Mouse (Mus musculus): ENCODE results near the gene Trex1.

Gene Trex1

DNA sequence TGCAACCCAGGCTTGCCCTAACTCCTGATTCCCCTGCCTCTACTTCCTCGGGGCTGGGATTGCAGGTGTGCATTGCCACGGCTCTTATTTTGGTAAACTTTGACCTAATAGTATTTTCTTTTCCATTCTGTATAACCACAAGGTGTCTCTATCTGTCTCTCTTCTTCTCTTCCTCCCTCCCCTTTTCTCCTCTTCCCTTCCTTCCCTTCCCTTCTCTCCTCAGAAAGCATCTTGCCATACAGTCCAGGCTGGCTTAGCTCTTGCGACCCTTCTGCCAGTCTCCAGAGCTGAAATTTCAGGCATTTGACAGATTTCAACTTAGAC lies 8.9 kb downstream of the Trex1 start:
- no peak for DNase-seq

DNA sequence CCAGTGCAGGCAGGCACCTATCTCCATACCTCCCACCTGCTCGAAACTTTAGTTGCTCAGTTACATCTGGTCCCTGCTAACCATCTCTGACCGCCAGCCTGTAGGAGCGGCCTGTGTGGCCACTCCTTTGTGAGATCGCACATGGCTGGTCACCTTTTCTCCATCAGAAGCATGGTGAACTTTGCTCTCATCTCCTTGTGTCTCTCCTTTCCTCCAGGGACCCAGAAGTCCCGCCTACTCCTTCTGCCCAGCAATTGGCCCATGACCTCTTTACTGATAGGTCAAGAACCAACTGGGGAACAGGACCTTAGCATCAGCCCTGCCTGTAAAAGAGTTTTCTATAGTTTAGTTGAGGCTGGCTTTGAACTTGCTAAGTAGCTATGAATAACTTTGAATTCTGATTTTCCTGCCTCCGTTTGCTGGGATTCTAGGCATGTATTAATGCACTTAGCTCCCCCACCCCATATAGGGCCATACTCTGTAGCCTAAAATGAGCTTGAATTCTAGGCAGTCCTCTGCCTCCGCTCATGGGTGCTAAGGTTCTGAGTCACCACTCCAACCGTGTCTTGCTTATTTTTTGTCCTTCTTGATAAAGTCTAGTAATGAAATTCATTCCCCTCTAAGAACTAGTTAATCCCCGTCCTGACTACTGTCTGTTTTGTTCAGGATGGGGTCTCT lies 9.4 kb downstream of the Trex1 start:
- peak in 1 of 2 experiments; percentile 49 for DNase-seq

DNA sequence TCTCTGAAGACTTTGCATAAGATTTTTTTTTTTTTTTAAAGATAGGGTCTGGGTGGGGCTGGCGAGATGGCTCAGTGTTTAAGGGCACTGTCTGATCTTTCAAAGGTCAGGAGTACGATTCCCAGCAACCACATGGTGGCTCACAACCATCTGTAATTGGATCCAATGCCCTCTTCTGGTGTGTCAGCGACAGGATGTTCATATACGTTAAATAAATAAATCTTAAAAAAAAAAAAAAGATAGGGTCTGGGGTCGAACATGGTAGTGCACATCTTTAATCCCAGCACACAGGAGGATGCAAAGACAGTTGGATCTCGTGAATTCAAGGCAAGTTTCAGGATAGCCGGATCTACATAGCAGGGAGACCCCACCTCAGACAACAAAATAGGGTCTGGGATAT lies 10.2 kb downstream of the Trex1 start:
- no peak for DNase-seq

DNA sequence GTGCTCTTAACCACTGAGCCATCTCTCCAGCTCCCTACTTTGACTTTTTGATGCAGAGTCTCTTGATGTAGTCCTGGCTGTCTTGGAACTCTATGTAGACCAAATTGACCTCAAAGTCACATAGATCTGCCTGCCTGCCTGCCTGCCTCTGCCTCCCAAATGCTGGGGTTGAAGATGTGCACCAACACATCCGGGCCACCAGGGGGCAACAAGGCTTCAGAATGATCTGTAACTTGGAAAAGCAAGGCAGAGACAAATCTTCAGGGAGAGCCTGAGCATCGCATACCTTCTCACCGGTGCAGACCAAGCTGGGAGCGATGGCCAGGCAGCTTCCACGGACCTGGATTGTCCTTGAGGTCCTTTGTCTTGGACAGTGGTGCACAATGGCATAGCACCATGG lies 13.2 kb downstream of the Trex1 start:
- peak; percentile 65 to 66 for DNase-seq

DNA sequence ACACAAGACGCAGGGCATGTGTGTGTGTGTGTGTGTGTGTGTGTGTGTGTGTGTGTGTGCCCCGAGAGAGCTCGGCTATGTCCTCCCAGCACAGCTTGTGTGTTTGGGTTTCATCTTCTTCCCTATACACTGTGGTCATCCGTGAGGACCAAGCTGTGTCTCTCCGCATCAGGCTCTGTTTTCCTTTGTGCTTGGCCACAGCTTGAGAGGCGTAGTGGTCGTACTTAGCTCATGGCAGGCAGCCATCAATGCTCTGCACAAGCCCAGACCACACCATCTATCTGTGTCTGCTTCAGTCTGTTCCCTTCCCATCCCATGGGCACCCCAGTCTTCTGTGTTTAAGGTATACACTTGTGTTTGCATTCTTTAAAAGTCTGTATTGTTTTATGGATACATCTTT lies 18.2 kb downstream of the Trex1 start:
- DNase-seq: peak in 1 of 2 experiments; percentile 1

DNA sequence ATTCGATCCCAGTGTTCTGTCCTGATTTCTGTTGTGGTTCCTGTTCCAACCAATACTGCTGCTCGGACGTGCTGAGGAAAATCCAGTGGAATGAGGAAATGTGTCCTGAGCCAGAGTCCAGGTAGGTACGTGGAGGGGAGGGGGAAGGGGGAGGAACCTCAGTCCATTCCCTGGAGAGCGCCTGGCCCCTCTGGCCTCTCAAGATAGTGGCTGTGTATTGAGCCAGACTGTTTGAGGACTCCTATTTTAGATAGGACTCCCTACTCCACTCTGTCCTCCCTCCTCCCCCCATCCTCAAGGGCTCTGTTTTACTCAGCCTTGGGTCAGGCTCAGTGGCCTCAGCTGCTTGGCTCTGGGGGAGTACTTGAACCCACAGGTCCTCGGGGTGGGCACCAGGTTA lies 18.6 kb downstream of the Trex1 start:
- DNase-seq: peak; percentile 44 to 63

DNA sequence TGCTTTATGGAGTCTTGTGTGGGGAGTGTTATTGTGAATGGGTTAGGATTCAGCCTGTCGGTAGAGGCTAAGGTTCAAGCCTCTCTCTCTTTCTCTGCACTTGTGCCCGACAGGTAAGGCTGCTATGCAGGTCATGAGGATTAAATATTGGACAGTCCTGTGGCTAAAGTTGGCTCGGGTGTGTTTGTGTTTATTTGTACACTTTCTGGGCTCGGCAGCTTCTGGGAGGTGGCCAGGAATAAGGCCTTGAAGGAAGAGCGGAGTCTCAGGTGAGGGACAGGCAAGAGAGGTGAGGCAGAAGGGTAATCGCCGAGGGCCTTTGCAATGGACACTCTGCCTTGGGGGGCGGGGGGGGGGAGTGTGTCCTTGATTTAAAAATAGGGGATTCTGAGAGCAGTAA lies 19.3 kb downstream of the Trex1 start:
- peak; percentile 59 to 67 for DNase-seq

DNA sequence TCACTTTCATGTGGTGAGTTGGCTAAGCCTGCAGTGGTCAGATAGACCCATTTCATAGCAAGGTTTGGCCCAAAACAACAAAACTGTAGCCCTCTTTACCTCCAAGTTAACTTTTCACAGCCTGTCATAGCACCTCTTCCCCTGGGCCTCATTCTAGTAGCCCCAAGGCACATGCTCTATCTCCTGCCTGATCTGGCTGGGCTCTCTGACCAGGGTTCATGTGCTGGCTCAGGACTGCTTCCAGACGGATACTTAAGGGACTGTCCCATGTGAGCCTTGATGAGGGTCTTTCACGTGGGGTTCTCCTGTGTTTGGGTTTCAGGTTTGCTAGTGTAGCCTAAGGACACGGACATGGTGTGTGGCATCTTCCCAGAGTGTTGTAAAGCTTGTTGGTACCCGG lies 19.9 kb downstream of the Trex1 start:
- peak in 1 of 2 experiments; percentile 6 for DNase-seq

DNA sequence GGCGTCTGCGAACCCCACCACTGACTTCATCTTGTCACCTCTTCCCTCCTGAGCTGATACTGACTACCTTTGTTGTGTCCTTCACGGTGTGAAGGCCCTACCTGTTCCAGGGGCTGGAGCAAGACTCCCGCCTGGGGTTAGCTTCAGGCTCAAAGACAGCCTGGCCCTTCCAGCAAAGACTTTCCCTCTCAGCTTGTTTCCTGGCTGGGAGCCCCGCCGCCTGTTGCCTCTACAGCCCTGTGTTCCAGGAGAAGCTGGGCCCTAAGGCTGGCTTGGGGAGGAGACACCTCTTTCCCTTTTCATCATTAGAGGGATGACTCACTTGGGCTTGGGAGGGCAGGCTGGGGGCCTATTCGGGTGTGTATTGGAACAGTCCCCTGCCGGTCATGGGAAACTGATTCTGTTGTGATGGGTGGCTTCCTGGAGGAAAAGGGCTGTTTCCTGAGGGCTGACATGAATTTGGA lies 20.6 kb downstream of the Trex1 start:
- DNase-seq: peak; percentile 68 to 87

DNA sequence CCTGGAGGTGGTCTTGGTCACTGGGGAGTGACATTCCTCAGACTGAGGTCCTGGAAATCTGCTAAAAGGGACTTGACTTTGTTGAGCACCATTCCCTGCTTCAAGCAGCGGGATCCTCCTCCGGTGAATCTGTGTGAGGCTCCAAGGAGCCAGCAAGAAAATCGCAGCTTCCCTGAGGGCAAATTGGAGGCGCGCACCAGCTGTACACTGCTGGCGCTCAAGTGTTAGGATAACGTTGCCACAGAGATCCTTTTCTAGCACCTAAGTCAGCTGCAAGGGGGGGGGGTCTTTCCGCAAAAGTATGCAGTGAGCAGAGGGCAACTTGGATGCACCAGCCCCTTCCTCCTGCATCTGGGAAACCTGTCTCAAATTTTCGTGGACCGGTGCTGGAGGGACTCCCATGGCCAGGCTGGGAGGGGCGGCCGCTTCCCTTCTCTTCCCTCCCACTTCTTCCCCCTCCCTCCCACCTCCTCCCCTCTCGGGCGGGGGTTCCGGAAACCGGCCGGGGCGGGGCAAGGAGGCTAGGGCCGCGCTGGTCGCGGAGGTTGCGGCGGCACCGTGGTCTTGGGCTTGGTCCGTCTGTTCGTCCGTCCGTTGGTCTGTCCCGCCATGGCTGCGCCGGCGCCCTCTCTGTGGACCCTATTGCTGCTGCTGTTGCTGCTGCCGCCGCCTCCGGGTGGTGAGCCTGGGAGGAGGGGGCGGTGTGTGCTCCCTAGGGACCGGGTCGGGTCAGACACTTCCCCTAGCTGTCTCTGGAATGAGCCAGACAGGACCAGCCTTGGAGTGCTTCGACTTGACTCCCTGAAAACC lies 21.2 kb downstream of the Trex1 start, which contains the start of gene Shisa5:
Shisa5 (plus strand) TSS at position 480 of the 810 bp plus-strand sequence.
- peak; percentile 87 to 92 for DNase-seq

DNA sequence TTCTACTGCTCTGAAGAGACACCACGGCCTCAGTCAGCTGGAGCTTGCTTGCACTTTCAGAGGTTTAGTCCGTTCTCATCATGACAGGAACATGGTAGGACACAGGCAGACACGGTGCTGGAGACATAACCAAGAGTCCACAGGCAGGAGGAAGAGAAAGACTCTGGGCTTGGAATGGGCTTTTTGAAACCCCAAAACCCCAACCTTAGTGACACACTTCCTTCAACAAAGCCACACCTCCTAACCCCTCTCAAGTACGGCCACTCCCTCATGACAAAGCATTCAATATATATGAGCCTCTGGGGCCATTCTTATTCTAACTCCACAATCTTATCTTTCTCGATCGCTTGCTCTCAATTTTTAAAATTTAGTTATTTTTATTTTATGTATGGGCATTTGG lies 27.1 kb downstream of the Trex1 start:
- peak in 1 of 2 experiments; percentile 0 for DNase-seq

DNA sequence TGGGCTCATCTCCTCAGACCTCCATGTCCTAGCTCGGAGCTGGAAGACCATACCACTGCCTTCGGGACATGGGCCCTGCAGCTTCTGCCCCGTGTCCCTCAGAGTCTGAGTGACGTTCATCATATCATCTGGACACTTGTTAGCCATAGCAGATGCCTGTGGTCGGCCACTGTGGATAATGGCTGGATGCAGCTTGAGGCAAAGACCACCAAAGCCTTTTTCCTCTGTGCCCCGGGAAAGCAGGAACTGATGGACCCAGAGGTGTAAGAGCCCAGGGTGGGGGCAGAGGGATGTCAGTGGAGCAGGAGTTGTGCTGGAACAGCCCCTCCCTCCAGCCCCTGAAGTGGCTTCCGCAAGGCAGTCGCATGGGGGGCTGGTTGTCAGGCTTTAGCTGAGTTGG lies 27.8 kb downstream of the Trex1 start:
- DNase-seq: peak in 1 of 2 experiments; percentile 1

DNA sequence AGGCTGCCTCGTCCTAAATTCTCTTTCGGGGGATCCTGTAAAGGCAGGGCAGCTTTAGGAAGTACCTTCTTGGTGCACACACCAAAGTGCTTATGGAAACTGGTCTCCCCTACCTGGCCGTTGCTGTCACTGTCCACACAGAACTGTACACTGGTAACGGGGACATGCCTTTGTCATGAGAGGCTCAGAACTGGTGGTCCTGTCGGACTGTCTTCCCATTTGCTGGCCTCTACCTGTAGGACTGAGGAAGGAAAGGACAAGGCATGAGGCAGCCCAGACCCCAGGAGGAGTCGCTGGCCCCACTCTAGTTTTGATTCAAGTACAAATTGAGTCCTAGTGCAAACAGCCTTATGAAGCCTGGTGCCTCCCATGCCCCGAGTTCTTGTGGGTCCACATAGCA lies 28.5 kb downstream of the Trex1 start:
- peak in 1 of 2 experiments; percentile 0 for DNase-seq

DNA sequence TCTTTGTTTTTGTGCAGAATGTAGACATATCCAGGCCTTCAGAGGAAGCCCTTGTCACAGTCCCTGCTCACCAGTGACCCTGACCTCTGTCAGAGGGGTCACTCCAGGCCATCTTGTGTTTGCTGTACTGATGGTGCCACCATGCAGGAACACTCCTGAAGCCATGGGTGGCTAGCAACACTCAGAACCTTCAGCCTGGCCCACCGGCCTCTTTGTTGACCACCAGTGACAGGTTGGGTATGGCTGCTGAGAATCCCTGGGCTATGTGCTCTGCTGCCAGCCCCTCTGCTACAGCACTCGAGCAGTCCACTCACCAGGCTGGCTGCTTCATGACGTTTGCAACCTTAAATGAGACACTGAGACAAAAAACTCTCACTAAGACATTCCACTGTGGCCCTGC lies 29.2 kb downstream of the Trex1 start:
- DNase-seq: peak in 1 of 2 experiments; percentile 0

DNA sequence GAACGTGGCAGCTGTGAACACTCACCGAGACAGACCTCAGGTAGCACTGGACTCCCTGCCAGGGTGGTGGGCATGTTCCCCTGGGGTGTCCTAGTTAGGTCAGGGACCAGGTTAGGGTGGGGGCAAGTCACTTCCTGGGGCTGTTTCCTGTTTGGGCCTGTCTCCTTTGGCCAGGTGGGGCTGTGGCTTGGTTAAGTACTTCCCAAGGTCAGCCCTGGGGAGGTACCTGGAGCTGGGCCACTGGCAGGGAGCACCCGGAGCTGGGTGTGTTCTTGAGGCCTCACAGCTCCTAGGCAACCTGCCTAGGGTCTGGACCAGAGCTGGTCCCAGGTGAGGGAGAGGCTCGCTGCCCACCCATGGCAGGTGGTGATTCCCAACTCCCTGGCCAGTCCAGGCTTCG lies 30.6 kb downstream of the Trex1 start:
- DNase-seq: peak in 1 of 2 experiments; percentile 1

DNA sequence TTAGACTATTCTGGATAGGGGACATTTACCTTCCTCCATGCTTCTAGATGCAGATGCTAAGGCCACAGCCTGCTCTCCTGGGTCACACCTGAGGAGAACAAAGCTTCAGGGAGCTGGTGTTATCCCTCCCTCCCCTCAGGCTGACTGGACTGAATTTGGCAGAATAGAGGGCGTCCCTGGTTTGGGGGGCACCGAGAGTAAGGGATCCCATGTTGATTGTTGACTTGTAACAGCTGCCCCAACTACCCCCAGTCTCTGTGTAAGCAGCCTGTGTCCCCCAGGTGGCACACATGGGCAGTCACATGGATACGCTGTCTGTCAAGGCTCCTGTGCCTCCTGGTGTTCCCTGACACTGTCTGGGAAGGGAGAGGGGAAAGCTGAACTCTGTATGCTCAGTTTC lies 31.1 kb downstream of the Trex1 start:
- DNase-seq: peak in 1 of 2 experiments; percentile 0

DNA sequence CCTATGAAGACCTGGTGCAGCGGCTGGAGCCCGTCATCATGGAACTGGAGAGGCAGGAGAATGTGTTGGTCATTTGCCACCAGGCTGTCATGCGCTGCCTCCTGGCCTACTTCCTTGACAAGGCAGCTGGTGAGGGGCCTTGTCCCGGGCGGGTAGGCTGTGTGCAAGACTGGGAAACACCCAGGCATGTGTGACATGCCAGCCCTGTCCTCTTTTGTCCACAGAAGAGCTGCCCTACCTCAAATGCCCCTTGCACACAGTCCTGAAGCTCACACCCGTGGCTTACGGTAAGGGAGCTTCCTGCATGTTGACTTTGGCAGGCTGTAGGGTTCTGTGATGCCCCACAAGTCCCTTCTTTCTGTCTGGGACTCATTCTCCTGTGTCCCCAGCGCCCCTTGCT lies 32.0 kb downstream of the Trex1 start:
- DNase-seq: peak; percentile 11 to 58

DNA sequence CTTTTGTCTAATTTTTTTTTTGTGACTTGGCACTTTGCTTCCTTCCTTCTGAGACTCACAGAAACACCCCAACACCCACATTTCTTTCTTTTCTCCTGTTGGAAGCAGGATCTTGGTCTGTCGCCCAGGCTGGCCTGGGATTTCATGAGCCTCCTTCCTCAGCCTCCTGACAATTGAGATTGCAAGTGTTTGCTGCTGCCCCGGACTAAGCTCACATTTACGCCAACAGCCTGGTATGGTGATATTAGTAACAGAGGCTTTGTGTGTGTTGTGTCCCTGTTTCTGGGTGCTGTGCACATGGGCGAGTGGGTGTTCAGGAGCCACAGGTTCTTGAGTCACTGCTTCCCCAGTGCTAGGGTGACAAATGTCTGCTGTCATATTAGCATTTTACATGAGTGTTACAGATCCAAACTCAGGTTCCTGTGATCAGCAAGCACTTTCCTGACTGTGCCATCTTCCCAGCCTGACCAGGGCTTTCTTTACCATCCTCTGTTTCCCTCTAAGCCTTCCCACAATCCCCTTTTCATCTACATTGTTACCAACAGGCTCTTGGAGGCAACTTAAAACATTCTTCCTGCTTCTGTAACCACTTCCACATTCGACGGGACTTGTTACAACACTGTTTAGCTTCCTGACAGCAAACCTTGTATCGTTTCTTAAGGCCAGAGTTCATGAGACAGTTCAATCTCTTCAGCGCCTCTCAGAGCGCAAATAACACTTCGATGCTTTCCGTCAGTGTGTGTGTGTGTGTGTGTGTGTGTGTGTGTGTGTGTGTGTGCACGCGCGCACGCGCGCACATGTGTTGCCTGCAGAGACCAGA lies 36.5 kb downstream of the Trex1 start:
- DNase-seq: peak in 1 of 2 experiments; percentile 0

DNA sequence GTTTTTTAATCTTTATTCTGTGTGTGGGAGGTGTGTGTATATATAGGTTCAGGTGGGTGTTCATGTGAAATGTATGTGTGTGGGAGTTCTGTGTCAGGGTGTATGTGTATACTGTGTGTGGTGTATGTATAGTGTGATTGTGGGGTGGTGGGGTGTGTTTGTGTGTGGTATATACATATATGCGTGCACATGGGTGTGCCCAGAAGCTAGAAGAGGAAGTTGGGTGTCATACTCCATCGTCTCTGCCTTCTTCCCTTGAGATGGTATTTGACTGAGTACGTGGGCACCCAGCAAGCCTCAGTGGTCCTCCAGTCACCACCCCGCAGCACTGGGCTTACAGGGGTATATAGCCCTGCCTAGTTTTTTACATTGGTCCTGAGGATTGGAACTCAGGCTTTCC lies 38.1 kb downstream of the Trex1 start:
- peak in 1 of 2 experiments; percentile 0 for DNase-seq

DNA sequence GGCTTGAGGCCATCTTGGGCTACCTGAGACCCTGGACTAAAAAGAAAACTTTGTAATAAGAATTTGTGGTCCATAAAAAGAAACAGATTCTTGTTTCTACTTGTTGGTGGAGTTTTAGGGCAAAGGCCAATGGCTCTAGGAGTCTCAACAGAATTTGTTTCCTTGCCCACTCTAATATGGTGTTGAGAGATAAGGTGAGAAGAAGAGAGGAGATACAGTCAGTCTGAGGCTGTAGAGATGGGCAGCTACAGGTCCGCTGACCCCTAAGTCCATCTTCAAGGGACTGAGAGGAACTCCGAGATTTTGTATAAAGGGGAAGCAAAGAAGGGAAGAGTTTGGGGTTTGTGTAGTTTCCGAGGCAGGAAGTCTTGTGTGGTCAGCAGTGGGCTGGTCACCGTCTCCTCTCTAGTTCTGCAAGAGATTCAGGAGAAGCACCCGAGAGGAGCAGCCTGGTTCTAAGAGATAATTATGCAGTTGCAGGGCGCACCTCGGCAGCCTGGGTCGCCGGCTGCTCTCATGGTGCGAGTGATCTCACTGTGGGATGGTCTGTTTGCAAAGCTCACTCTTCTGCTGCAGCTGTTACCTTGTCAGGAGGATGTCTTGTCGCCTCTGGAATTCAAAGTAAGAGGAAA lies 42.4 kb downstream of the Trex1 start:
- DNase-seq: no peak

DNA sequence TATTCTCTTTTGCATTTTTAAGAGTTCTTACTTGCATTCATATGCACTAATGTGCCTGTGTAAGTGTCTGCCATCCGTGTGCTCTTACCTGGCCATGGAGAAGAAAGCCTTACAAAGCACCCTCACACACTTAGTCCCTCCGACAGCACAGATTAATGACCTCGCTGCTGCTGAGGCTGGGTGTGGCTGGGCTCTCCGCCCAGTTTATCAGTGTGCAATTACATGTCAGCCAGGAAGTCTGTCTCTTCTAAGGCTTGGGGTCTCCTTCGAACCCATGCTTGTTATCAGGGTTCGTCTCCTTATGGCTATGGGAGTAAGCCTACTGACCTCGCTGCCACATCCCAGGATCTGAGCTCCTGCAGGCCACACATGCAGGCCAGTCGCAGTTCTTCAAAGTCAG lies 44.1 kb downstream of the Trex1 start:
- peak in 1 of 2 experiments; percentile 21 for DNase-seq

DNA sequence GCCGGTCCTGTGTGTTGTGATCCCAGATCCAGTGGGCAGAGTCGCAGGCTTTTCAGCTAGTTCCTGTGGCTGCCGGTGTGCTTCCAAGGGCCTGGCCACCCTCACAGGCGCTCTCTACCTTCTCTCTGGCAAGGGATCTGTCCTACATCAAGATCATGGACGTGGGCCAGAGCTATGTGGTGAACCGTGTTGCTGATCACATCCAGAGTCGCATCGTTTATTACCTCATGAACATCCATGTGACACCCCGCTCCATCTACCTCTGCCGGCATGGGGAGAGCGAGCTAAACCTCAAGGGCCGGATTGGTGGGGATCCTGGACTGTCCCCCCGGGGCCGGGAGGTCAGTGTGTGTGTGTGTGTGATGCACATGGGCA lies 49.2 kb downstream of the Trex1 start:
- no peak for DNase-seq
